7 mouse cellular contexts compared by ENCODE assay signal in the genomic region with DNA sequence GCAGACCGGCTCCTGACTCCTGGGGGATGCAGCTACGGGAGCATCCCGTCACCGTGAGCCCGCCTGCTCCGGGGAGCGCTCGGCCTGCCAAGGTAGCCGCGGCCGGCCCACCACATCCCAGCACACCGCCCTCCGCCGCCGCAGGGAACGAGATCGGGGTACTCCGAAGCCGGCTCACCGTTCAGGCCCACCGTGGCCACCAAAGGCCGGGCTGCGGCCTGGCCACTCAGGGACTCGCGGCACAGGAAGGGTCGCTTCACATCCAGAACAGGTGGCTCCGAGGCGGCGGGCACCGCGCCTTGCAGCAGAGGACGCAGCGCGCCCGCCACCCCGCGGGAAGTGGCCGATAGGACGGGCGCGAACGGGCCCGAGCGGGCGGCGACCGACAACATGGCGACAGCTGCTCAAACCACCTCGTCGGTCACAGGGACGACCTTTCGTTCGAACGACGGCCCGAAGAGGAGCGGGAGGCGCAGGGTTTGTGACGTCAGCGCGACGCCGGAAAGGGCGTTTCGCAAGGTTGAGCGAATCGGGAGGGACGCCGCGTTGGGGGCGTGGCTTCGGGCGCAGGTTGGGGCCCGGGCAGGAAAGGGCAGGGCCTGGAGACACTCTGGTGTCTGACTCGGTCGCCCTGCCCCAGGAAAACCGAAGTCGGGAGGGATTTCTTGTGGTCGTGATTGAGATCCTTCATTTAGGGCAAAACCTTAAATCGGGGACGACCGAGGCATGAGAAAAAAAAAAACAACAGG. TPM values are rescaled to one million over a fixed set of nuclear protein-coding genes. Genes with fewer than 3 reads are reported as not detected.
A peak's percentile ranks its signal among the peaks of the same experiment; 100 is the strongest.
DNase-seq lines count a peak whose midpoint lies in the region; ATAC-seq lines count a peak whose summit lies in the region.

Gene Uqcrfs1 (minus strand): TSS at position 507 of the 749 bp plus-strand sequence.

- H3K9ac ChIP-seq in intestine, embryonic 16.5 days (ENCODE audit: low read depth, low read length) = peak within 1 kb of the TSS; percentile 99
- H3K9ac ChIP-seq in midbrain, embryonic 11.5 days (ENCODE audit: low read length) = peak within 1 kb of the TSS; percentile 95

- no peaks in the 10 kb centered on the region for H3K27me3 ChIP-seq in intestine, embryonic 16.5 days (replicated peaks; ENCODE audit: control insufficient read depth, insufficient read depth, low read length)
- H3K27me3 ChIP-seq in midbrain, embryonic 11.5 days (ENCODE audit: control insufficient read depth, insufficient read depth, low read length) = no peaks in the 10 kb centered on the region

- peak within 1 kb of the TSS; percentile 84 for H3K27ac ChIP-seq in intestine, embryonic 16.5 days (ENCODE audit: low read length)
- peak within 1 kb of the TSS; percentile 61 for H3K27ac ChIP-seq in midbrain, embryonic 11.5 days (ENCODE audit: low read depth, low read length)

- peaks cover 7% of the 10 kb centered on the region; the same call in 1 of the 2 replicates for H3K4me1 ChIP-seq in intestine, embryonic 16.5 days (ENCODE audit: control insufficient read depth, insufficient read depth, low read length)
- peaks cover 9% of the 10 kb centered on the region for H3K4me1 ChIP-seq in midbrain, embryonic 11.5 days (ENCODE audit: control insufficient read depth, insufficient read depth, low read length)

- ATAC-seq in intestine, embryonic 16.5 days = peak; percentile 99
- peak; percentile 99 for ATAC-seq in midbrain, embryonic 11.5 days (ENCODE audit: low FRiP score)

- H3K4me3 ChIP-seq in intestine, embryonic 16.5 days (ENCODE audit: low read length) = peak within 1 kb of the TSS; percentile 100
- peak within 1 kb of the TSS; percentile 99 for H3K4me3 ChIP-seq in midbrain, embryonic 11.5 days (ENCODE audit: low read depth, low read length)

- intact Hi-C loops in left cerebral cortex, postnatal 36 days (cut with DNase I) = no loop called here

- no peaks in the 10 kb centered on the region for H3K9me3 ChIP-seq in intestine, embryonic 16.5 days (ENCODE audit: control insufficient read depth, low read length)
- no peaks in the 10 kb centered on the region for H3K9me3 ChIP-seq in midbrain, embryonic 11.5 days (ENCODE audit: control insufficient read depth, low read length)

- WGBS in intestine, embryonic 16.5 days = under 1% methylated on average over 82 of the region's 82 CpGs
- under 1% methylated on average over 82 of the region's 82 CpGs for WGBS in midbrain, embryonic 11.5 days

- H3K36me3 ChIP-seq in intestine, embryonic 16.5 days (ENCODE audit: control insufficient read depth, insufficient read depth, low read length) = peaks cover 6% of the 10 kb centered on the region; the same call in 1 of the 2 replicates
- H3K36me3 ChIP-seq in midbrain, embryonic 11.5 days (ENCODE audit: control insufficient read depth, insufficient read depth, low read length) = peaks cover 5% of the 10 kb centered on the region

- peak; percentile 95 for DNase-seq in adrenal gland, adult 8-10 months
- DNase-seq in embryo, embryonic 9.5 days (ENCODE audit: extremely low spot score) = peak; percentile 97
- peak; percentile 94 to 99 for DNase-seq in gastrocnemius, postnatal 4 days (ENCODE audit: low spot score in 2 of 2)
- DNase-seq in left cerebral cortex, postnatal 36 days (ENCODE audit: low spot score in 2 of 2) = peak; percentile 97 to 98
- peak; percentile 100 for DNase-seq in midbrain, embryonic 11.5 days (ENCODE audit: low spot score, missing footprints)
- DNase-seq in skeletal muscle tissue, adult 2 months (ENCODE audit: low read depth, low spot score) = peak; percentile 97

- peak within 1 kb of the TSS; percentile 64 for H3K4me2 ChIP-seq in intestine, embryonic 16.5 days (ENCODE audit: low read depth, low read length)
- H3K4me2 ChIP-seq in midbrain, embryonic 11.5 days = peak within 1 kb of the TSS; percentile 56

RNA-seq across cellular contexts. Expression of gene Uqcrfs1, which starts in this region (rescaled TPM):
- 100 to 1,000 TPM; 184 to 287 (median 250) TPM for total RNA-seq in adrenal gland, adult 8-10 months (2022)
- 100 to 1,000 TPM; 311 TPM for total RNA-seq in gastrocnemius, postnatal 4 days (2021)
- 434 and 446 TPM in 2 replicates for polyA plus RNA-seq in intestine, embryonic 16.5 days (2015; fragmentation: Nextera tagmentation; extraction: Ambion mirVana)
- 100 to 1,000 TPM; 140 to 157 TPM for total RNA-seq in left cerebral cortex, postnatal 36 days (2021)
- 273 and 277 TPM in 2 replicates for polyA plus RNA-seq in midbrain, embryonic 11.5 days (2014; fragmentation: Nextera tagmentation; extraction: Ambion mirVana)

Comparison
In these comparisons a context has a peak if more than half of its experiments do, and no peak if none do; other contexts are left out.
1. Peak in every context shown above with its lines: DNase-seq, ATAC-seq, H3K4me3 ChIP-seq and H3K27ac ChIP-seq.